Comparison of ENCODE assay signal across 7 mouse cellular contexts in the genomic region with DNA sequence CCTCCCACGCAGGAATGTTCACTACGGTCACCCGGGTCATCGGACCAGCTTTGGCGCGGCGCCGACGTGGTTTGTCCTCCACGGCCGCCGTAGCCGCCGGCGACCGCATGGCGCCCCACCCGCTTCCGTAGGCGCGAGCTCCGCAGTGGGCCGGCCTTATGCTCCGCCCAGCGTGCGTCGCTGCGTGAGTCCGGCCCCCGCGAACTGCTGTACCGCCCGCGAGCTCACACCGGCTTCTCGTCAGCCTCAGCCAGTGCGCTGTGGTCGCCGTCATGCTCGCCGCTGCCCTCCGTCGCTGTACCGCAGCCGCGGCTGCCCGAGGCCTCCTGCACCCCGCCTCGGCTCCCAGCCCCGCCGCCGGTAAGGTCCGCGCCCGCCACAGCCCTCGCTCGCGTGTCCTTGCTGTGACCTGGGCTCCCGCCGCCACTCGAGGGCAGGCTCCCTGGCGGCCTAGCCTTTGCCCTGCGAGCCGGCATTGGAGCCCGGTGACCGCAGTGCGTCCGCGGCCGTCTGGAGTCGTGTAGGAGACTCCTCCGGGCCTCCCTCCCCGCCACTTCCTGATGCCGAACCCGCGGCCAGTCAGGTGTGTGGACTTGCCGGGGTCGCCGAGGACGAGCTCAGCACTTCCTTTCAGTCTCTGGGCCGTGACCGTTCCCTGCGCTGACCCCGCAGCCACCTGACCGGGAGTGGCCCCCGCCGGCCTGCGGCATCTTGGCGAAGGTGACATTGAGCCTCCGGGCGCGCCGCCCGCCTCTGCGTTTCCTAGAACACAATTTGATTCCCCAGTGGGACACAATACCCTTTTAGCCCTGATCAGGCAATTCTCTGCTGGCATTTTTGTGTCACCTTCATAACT. TPM values are rescaled to one million over a fixed set of nuclear protein-coding genes. Genes with fewer than 3 reads are reported as not detected.
DNase-seq lines count a peak whose midpoint lies in the region; ATAC-seq lines count a peak whose summit lies in the region.

Gene Cox5a, plus strand, starts transcription at position 219 of the 856 bp plus-strand sequence.

- H3K4me3 ChIP-seq in embryonic facial prominence, embryonic 10.5 days: peak within 1 kb of the TSS; percentile 100
- H3K4me3 ChIP-seq in limb, embryonic 10.5 days: peak within 1 kb of the TSS; percentile 72
- peak within 1 kb of the TSS; percentile 98 for H3K4me3 ChIP-seq in midbrain, embryonic 13.5 days (replicated peaks)

- peak within 1 kb of the TSS; percentile 74 for H3K4me2 ChIP-seq in midbrain, embryonic 13.5 days (replicated peaks)

- H3K4me1 ChIP-seq in embryonic facial prominence, embryonic 10.5 days: peaks cover 17% of the 10 kb centered on the region
- peaks cover 16% of the 10 kb centered on the region for H3K4me1 ChIP-seq in limb, embryonic 10.5 days
- H3K4me1 ChIP-seq in midbrain, embryonic 13.5 days (replicated peaks): peaks cover 44% of the 10 kb centered on the region

- no peaks in the 10 kb centered on the region for H3K9me3 ChIP-seq in embryonic facial prominence, embryonic 10.5 days
- no peaks in the 10 kb centered on the region for H3K9me3 ChIP-seq in limb, embryonic 10.5 days (replicated peaks)
- no peaks in the 10 kb centered on the region for H3K9me3 ChIP-seq in midbrain, embryonic 13.5 days

- under 1% methylated on average over 95 of the region's 95 CpGs for WGBS in embryonic facial prominence, embryonic 10.5 days
- WGBS in limb, embryonic 10.5 days: under 1% methylated on average over 95 of the region's 95 CpGs
- under 1% methylated on average over 87 of the region's 95 CpGs for WGBS in midbrain, embryonic 13.5 days

- DNase-seq in adrenal gland, postnatal 10 days: peak; percentile 97
- DNase-seq in embryonic facial prominence, embryonic 10.5 days (ENCODE audit: low spot score): peak; percentile 95
- peak; percentile 44 for DNase-seq in gonadal fat pad, adult 2 months (ENCODE audit: low read depth)
- peak; percentile 93 for DNase-seq in kidney, adult 11 months
- peak; percentile 93 for DNase-seq in limb, embryonic 10.5 days (ENCODE audit: low spot score)
- peak; percentile 84 for DNase-seq in spleen, adult 12 weeks (ENCODE audit: low spot score)

- peak within 1 kb of the TSS; percentile 96 for H3K27ac ChIP-seq in embryonic facial prominence, embryonic 10.5 days (replicated peaks)
- peak within 1 kb of the TSS; percentile 93 for H3K27ac ChIP-seq in limb, embryonic 10.5 days
- H3K27ac ChIP-seq in midbrain, embryonic 13.5 days: peak within 1 kb of the TSS; percentile 92

- no peaks in the 10 kb centered on the region for H3K27me3 ChIP-seq in embryonic facial prominence, embryonic 10.5 days (replicated peaks; ENCODE audit: low read depth, poor library complexity, severe bottlenecking)
- no peaks in the 10 kb centered on the region for H3K27me3 ChIP-seq in limb, embryonic 10.5 days (ENCODE audit: low read depth, poor library complexity, severe bottlenecking)
- no peaks in the 10 kb centered on the region for H3K27me3 ChIP-seq in midbrain, embryonic 13.5 days

- H3K9ac ChIP-seq in midbrain, embryonic 13.5 days (replicated peaks): peak within 1 kb of the TSS; percentile 98

- ATAC-seq in midbrain, embryonic 13.5 days: peak; percentile 97

- H3K36me3 ChIP-seq in embryonic facial prominence, embryonic 10.5 days (replicated peaks): no peaks in the 10 kb centered on the region
- 0 out of 2 replicates have a peak, but pooled peaks cover 3% of the 10 kb centered on the region for H3K36me3 ChIP-seq in limb, embryonic 10.5 days
- no peaks in the 10 kb centered on the region for H3K36me3 ChIP-seq in midbrain, embryonic 13.5 days

RNA-seq across cellular contexts. Expression of gene Cox5a, which starts in this region (rescaled TPM):
- 1,000 to 10,000 TPM; 1,277 to 1,442 TPM for total RNA-seq in adrenal gland, postnatal 10 days (2021)
- 664 and 702 TPM in 2 replicates for polyA plus RNA-seq in embryonic facial prominence, embryonic 10.5 days (2016; fragmentation: Nextera tagmentation; extraction: Ambion mirVana)
- polyA plus RNA-seq in gonadal fat pad, adult 2 months (2012; rRNA removed): 202 and 206 TPM in 2 replicates
- polyA plus RNA-seq in limb, embryonic 10.5 days (2016; fragmentation: Nextera tagmentation; extraction: Ambion mirVana): 635 and 703 TPM in 2 replicates
- polyA plus RNA-seq in midbrain, embryonic 13.5 days (2015; fragmentation: Nextera tagmentation; extraction: Ambion mirVana): 809 and 819 TPM in 2 replicates

Comparison
In these comparisons a context has a peak if more than half of its experiments do, and no peak if none do; other contexts are left out.
1. Peak in every context shown above with its lines: DNase-seq, ATAC-seq, H3K4me3 ChIP-seq and H3K27ac ChIP-seq.
2. DNase-seq: peak in every context shown above with its lines; median percentile 97 in adrenal gland, postnatal 10 days; 95 in embryonic facial prominence, embryonic 10.5 days; 93 in kidney, adult 11 months; 93 in limb, embryonic 10.5 days; 84 in spleen, adult 12 weeks; 44 in gonadal fat pad, adult 2 months.